Mouse (Mus musculus): Measurements from ENCODE around the gene Nsd2.
"Not testable (repeated sequence)": the region's sequence is repeated elsewhere in the genome, so short reads cannot be mapped to it uniquely, and the experiment has no call there.

Gene Nsd2

GRCm38 (mm10) chr5:33851466-33851865, 30.9 kb downstream of the Nsd2 start:
- no peak for DNase-seq (ENCODE audit: low spot score)

GRCm38 (mm10) chr5:33853086-33853485, 32.6 kb downstream of the Nsd2 start:
- DNase-seq (ENCODE audit: low spot score), result no peak

GRCm38 (mm10) chr5:33854019-33854418, 33.5 kb downstream of the Nsd2 start:
- DNase-seq (ENCODE audit: low spot score), result no peak

GRCm38 (mm10) chr5:33857693-33858092, 37.2 kb downstream of the Nsd2 start:
- no peak for DNase-seq (ENCODE audit: low spot score)

- no peak for DNase-seq (ENCODE audit: low spot score)
Measured at GRCm38 (mm10) chr5:33875472-33875871, 54.9 kb downstream of the Nsd2 start.

- no peak for DNase-seq (ENCODE audit: low spot score)
Measured at GRCm38 (mm10) chr5:33881118-33881517, 60.6 kb downstream of the Nsd2 start.

GRCm38 (mm10) chr5:33893406-33893805, 72.9 kb downstream of the Nsd2 start:
- DNase-seq (ENCODE audit: low spot score), result no peak

- no peak for DNase-seq (ENCODE audit: low spot score)
Measured at GRCm38 (mm10) chr5:33895116-33895515, 74.6 kb downstream of the Nsd2 start.

GRCm38 (mm10) chr5:33897158-33897557, 76.6 kb downstream of the Nsd2 start:
- DNase-seq (ENCODE audit: low spot score), result no peak

GRCm38 (mm10) chr5:33898671-33899070, 78.1 kb downstream of the Nsd2 start:
- no peak for DNase-seq (ENCODE audit: low spot score)

GRCm38 (mm10) chr5:33899245-33899644, 78.7 kb downstream of the Nsd2 start:
- no peak for DNase-seq (ENCODE audit: low spot score)

GRCm38 (mm10) chr5:33900101-33900500, 79.6 kb downstream of the Nsd2 start:
- no peak for DNase-seq (ENCODE audit: low spot score)

GRCm38 (mm10) chr5:33900701-33901263, 80.3 kb downstream of the Nsd2 start:
- DNase-seq (ENCODE audit: low spot score), result no peak

- DNase-seq (ENCODE audit: low spot score), result no peak
Measured at GRCm38 (mm10) chr5:33901278-33901677, 80.8 kb downstream of the Nsd2 start.

GRCm38 (mm10) chr5:33902696-33903095, 82.2 kb downstream of the Nsd2 start:
- no peak for DNase-seq (ENCODE audit: low spot score)

GRCm38 (mm10) chr5:33903176-33903575, 82.7 kb downstream of the Nsd2 start:
- DNase-seq (ENCODE audit: low spot score), result no peak

- not testable (repeated sequence) for DNase-seq (ENCODE audit: low spot score)
Measured at GRCm38 (mm10) chr5:33915031-33915430, 94.5 kb downstream of the Nsd2 start.

- DNase-seq (ENCODE audit: low spot score), result not testable (repeated sequence)
Measured at GRCm38 (mm10) chr5:33916616-33917015, 96.1 kb downstream of the Nsd2 start.

- no peak for DNase-seq (ENCODE audit: low spot score)
Measured at GRCm38 (mm10) chr5:33919466-33919865, 98.9 kb downstream of the Nsd2 start.

GRCm38 (mm10) chr5:33920037-33920436, 99.5 kb downstream of the Nsd2 start:
- no peak for DNase-seq (ENCODE audit: low spot score)

- DNase-seq (ENCODE audit: low spot score), result no peak
Measured at GRCm38 (mm10) chr5:33920924-33921323, 100.4 kb downstream of the Nsd2 start.

- no peak for DNase-seq (ENCODE audit: low spot score)
Measured at GRCm38 (mm10) chr5:33921486-33922235, 101.1 kb downstream of the Nsd2 start.

- no peak for DNase-seq (ENCODE audit: low spot score)
Measured at GRCm38 (mm10) chr5:33922566-33922965, 102.0 kb downstream of the Nsd2 start.

GRCm38 (mm10) chr5:33926170-33926569, 105.6 kb downstream of the Nsd2 start:
- no peak for DNase-seq (ENCODE audit: low spot score)

Measured in urinary bladder, postnatal 10 days (tissue).